Mouse (Mus musculus): ENCODE results near the gene Mlana. TPM values are rescaled to one million over a fixed set of nuclear protein-coding genes. Genes with fewer than 3 reads are reported as not detected.

Mlana gene
- polyA plus RNA-seq (2012; rRNA removed; ENCODE audit: low replicate concordance): 0.57 TPM in 1 of 2 replicates, not detected in the other

DNA sequence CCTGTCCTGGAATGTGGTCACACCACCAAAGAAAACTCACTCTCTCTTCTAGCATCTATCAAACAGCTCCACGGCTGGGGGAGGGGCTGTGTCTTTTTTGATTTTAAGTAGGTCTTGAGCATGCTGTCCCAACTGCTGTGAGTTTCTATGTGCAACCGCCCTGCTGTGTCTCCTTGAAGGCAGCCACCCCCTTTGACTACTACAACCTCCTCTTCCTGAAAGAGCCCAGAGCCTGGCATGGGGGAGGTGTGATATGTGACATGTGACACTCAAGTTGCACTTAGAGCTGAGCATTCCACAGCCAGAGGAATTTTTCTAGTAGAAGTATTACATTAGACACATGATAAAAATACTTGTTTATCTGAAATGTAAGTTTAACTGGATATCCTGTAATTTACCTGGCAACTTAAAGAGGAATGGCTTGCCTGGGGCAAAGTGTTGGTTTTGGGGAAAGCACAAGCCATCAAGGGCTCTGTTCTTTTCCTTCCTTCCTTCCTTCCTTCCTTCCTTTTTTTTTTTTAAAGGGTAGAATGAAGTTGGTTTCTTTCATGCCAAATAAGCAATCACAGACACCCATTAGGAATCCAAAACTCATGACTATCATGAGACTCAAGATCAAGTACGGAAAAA, at the start of gene Mlana:
Mlana (plus strand) TSS at position 580 of the 630 bp plus-strand sequence.

Other genes starting within 250 kb of the Mlana start
- 23.5 and 26.0 TPM in 2 replicates for gene Ric1, start 175.5 kb upstream of the Mlana start, polyA plus RNA-seq (2012; rRNA removed; ENCODE audit: low replicate concordance)
- 45.1 and 67.4 TPM in 2 replicates for gene Ermp1, start 49.4 kb upstream of the Mlana start, polyA plus RNA-seq (2012; rRNA removed; ENCODE audit: low replicate concordance)
- gene 9930021J03Rik, start 108.2 kb downstream of the Mlana start, polyA plus RNA-seq (2012; rRNA removed; ENCODE audit: low replicate concordance): 7.2 and 11.1 TPM in 2 replicates
- gene Ranbp6, start 115.2 kb downstream of the Mlana start, polyA plus RNA-seq (2012; rRNA removed; ENCODE audit: low replicate concordance): 3.4 and 4.8 TPM in 2 replicates
- 4.7 TPM in 2 replicates for gene Il33, start 227.3 kb downstream of the Mlana start, polyA plus RNA-seq (2012; rRNA removed; ENCODE audit: low replicate concordance)